Mouse (Mus musculus) adrenal gland, postnatal 14 days (tissue): ENCODE measurements around the gene Ptk6. TPM values are rescaled to one million over a fixed set of nuclear protein-coding genes. Genes with fewer than 3 reads are reported as not detected.

Experiments used
- DNase-seq: peaks from one replicate; pipeline ENCODE4 v3.0.0; 2021; ENCODE audit warnings: mixed read lengths
- long read RNA-seq, 2 experiments: library from polyadenylated mRNA; stranded (forward); transcript quantifications; one replicate each; pipeline ENCODE4 v2.0.0; 2021
- total RNA-seq: library from RNA; stranded (reverse); gene quantifications from 2 replicates; pipeline ENCODE4 v1.2.3, GENCODE M21; 2021

Gene Ptk6
- 0.11 TPM in 1 of 2 replicates, not detected in the other for total RNA-seq
- long read RNA-seq, experiment 1 = 0 reads
- long read RNA-seq, experiment 2 = 0 reads

DNA sequence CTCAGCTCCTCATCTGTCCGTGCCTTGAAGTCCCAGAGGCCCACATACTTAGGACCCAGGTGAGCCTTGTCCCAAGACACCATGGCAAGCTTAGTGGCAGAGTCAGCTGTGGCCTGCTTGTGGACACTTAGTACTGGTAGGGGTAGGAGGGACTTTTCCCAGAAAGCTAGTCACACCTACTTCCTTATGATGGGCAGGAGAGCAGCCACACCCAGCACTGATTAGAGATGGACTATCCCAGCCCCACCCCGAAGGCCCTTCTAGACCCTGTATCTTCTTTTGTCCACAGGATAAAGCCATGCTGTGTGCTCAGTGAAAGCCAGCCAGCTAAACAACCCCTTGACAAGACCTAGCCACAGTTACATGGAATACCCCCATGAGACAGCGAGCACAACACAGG is at the start of gene Ptk6:
TSS of gene Ptk6 (minus strand) at position 368 of the 400 bp plus-strand sequence.
- no peak for DNase-seq

DNA sequence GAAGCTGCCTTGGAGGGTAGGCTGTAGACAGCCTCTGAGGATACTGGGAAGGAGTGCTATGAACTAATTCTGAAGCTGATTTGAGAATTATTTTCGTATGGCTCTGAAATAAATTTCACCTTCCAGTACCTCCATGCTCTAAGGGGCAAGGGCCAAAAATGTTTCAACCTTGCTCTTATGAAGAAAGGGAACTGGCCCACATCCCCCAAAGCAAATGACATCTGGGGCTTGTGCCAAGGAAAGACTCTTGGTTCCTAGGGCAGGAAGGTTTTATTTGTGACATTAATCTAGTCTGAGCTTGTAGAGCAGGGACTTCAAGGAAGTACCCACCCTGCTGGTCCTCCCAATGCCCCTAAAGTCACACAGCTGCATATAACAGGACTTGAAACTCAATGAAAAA is 49.3 kb upstream of the Ptk6 start:
- DNase-seq = no peak

DNA sequence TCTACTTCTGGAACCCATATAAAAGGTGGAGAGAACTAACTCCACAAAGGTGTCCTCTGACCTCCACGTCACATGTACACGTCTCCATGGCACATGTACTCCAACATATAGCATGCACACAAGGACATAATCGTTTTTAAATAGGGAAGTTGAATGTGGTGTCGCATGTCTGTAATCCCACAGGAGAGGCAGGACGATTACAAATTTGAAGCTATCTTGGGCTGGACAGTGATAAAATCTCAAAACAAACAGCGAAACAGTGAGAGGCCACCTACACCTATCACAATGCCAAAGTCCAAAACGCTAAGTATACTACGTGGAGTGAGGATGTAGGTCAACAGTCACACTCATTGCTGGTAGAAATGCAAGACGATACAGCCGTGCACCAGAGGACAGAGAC is 46.6 kb upstream of the Ptk6 start:
- no peak for DNase-seq

DNA sequence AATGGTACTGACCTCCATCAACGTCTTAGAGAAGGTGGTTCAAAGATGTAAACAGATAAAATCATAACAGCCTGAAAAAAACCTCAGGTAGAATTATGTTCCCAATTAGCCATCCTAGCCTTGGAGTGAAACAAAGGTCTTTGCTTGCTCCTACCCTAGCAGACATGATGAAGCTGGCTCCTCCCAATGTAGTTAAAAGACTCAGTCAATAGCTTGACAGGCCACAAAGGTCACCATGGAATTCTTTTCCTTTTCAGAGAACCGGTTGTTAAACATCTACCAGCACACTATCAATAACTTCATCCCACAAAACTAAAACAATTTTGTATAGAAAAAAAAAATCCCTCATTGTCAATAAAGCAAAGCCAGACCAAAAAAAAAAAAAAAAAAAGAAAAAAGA is 42.4 kb upstream of the Ptk6 start:
- no peak for DNase-seq

- no peak for DNase-seq
Measured at GRCm38 (mm10) chr2:181243706-181244394, 41.3 kb upstream of the Ptk6 start.

DNA sequence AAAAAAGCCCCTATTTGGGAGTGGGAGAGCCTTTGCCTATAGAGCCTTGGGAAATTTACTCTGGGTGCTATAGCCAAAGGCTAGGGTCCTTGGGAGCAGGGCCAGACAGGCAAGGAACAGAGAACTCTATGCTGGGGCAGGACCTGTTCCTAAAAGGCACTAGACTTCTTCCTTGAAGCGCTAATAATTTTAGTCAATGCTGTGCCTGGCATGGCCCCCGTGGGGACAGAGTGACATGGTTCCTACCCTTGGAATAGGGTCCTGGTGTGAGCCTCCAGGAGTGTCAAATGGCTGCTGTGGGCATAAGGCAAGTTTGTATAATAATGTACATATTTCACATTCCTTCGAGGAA is 39.7 kb upstream of the Ptk6 start:
- DNase-seq = no peak

DNA sequence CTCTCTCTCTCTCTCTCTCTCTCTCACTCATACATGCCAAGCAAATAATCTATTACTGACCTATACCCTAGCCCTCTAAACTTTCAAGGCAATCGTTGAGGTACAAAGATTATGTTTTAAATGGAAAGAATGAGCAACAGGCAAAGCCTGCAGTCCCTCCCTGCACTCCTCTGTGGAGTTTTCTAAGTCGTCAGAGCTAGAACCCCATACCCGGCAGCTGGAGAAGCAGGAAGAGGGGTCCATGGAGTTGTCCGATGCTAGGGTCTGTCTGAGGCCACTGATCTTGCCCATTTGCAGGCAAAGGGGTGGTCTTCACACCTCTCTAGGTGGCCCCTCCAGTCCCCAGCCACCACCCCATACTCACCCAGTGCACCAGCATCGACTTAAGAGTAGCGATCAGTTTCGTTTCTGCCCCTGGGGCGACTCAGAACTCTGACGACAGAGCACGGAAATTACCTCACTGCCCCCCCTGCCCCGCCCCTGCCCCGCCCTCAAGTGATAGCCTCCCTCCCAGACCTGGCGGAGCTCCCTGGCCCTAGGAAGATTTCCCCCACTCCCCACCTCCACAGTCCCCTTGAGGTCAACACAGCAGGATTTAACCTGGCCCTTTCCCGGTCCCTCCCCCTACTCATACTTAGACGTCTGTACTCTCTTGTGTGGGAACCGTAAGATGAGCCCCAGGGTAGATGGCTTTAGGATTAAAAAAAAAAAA is 39.2 kb upstream of the Ptk6 start, which contains the start of gene Helz2:
TSS of gene Helz2 (minus strand) at position 426 of the 712 bp plus-strand sequence.
- DNase-seq = peak; percentile 77

- no peak for DNase-seq
Measured at GRCm38 (mm10) chr2:181240806-181241440, 38.3 kb upstream of the Ptk6 start.

DNA sequence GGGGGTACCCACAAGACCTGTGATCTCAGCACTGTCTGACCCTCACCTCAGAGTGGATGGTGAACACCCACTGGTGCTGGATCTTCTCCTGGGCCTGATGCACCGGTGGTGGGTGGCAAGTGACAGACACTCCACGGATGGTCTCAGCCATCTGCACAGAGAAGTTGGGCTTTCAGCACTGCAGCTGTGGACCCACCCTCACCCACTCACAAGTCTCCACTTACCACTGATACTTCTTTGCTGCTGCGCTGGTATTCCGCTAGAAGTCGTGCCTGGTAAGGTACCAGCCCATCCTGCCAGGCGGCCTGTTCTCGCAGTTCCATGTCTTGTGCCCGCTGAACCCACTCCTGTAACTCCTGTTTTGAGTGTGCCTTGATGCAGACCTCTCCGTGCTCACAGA is 36.7 kb upstream of the Ptk6 start:
- DNase-seq = no peak

- no peak for DNase-seq
Measured at GRCm38 (mm10) chr2:181238861-181239260, 36.3 kb upstream of the Ptk6 start.

GRCm38 (mm10) chr2:181238091-181238610 is 35.6 kb upstream of the Ptk6 start:
- no peak for DNase-seq

DNA sequence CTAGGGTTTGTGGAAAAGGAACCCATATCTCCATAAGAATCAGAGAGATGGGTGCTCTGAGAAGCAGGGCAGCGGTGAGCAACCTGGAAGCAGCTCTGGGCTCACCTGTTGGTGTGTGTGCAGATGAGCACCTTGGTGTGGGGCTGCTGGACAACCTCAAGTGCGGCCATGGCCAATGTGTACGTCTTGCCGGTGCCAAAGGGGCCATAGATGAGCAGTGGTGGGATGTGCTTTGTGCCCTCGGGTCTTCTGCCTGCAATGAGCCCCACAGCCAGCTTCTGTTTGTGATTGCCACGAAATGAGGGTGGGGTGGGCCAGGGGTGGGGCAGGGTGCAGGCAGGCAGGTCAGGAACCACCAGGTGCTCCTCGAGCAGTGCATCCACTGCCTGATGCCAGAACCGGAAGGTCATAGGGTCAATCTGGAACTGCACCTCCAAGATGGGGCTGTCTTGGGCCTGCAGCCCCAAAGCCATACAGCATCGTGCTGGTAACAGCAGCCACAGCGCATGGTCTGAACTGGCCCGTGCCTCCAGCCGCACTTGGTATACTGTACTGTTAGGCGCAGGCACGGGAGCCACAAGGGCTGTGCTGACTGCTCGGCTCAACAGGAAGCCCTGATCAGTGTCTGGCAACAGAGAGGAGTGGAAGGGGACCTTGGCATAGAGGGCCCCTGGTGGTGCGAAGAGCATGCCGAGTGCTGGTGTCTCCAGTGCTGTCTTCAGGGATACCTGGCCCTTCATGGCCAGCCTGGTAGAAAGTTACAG is 34.8 kb upstream of the Ptk6 start:
- DNase-seq = no peak

GRCm38 (mm10) chr2:181235681-181236566 is 33.3 kb upstream of the Ptk6 start:
- no peak for DNase-seq

DNA sequence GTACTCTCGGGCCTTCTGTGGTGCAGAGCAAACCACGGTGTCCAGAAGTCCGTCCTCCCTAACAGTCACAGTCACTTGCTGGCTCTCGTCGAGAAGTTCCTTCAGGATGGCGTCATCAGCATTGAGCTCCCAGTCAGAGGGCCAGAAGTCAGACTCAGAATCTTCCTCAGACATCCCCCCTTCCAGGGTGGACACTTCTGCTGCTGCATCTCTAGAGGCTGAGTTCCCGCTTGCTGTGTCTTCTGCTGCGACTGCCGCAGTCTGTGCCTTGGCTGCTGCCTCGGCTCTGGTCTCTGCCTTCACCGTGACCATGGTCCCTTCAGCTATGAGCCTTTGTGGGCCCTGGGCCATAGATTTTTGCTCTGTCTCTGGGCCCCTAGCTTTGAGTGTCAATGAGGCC is 32.1 kb upstream of the Ptk6 start:
- DNase-seq = no peak

DNA sequence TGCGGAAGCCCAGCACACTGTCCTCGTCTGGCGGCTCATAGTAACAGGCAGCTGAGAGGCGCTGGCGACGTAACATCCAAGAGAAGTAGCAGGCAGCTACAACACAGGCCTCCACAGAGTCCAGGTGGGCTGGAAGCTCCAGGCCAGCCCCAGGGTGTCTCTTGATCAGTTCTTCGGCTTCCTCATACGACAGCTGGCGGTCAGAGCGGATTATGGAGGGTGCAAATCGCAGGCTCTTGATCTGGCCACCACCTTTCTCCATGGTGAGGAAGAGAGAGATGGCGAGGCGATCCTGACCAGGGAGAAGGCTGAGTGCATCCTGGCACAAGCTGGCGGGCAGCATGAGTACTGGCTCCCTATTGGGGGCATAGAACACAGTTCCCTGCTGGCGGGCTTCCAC is 30.9 kb upstream of the Ptk6 start:
- DNase-seq = no peak

- no peak for DNase-seq
Measured at GRCm38 (mm10) chr2:181231171-181231570, 28.6 kb upstream of the Ptk6 start.

- DNase-seq = no peak
Measured at GRCm38 (mm10) chr2:181228335-181228734, 25.7 kb upstream of the Ptk6 start.

DNA sequence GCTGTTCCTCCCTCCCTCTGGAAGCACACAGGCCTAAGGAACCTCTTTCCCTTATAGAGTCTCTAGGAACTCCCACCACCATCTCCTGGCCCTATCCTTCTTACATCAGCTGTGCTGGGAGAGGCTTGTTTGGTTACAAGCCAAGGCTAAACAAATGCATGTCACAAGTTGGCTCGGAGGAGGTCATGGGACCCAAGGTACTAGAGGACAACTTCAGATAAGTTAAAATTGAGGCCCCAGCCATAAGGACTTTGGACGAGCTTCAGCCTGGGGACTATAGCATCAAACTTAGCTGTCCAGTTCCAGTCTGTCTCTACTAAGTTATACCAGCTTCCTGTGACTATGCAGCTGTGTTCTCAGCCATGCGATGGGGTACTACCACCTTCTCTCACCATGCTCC is 24.5 kb upstream of the Ptk6 start:
- DNase-seq = no peak

- DNase-seq = no peak
Measured at GRCm38 (mm10) chr2:181224994-181225393, 22.4 kb upstream of the Ptk6 start.

DNA sequence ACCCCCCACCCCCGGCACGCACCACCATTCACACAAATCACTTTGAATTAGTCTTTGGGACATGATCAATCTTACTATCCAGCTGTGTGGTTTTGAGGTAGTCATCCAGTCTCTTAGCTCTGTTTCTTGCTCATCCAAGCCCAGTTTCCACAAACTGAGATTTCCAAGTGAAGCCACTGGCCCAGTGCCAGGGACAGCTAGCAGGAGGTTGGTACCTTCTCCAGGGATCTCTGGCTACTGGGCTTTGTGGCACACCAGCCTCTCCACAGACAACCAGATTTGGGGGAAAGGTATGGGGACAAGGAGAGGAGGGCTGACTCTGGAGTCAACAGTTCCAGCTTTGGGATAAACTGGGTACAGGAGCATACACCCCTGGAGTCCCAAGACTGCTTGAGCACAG is 17.8 kb upstream of the Ptk6 start:
- DNase-seq = peak; percentile 47

DNA sequence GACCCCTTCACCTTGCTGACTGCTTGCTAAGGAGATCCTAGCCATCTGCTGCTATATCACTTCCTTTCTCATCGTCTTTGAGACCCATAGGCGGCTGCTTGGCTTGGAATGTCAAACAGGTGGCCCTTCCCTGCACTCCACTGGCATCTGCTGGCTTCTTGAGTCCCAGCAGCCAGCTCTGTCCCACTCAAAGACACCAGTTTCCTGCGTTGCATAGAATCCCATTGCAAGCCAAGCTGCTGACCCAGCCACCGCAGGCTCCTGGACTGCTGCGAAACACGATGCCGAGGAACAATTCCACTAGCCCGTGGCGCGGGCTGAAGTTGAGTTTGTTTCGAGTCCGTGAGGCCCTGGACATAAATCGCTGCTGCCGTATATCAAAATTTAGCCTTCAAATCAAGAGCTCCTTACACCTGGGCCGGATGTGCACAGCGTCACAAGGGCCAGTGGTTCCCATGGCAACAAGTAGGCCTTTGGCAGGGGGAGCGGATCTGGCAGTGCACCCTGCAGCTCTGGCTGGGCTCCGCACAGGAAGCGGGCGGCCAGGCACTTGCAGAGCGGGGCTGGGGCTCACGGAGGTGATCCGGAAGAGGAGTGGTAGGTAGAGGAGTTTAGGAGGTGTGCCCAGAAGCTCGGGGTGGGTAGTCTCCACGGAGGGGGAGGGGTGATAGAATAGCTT is 17.1 kb upstream of the Ptk6 start, which contains the start of gene Fndc11:
TSS of gene Fndc11 (plus strand) at position 476 of the 679 bp plus-strand sequence.
- peak; percentile 89 for DNase-seq
